Mouse (Mus musculus): ENCODE data around the gene Unc79. TPM values are rescaled to one million over a fixed set of nuclear protein-coding genes. Genes with fewer than 3 reads are reported as not detected.

Gene Unc79
- polyA plus RNA-seq, 1 experiment from 2014 or later: 3.4 TPM

- ATAC-seq (ENCODE audit: insufficient read depth, low FRiP score, low TSS enrichment) (no peak), DNase-seq (ENCODE audit: low spot score) (no peak)
- Histone ChIP-seq H3K4me3 (ENCODE audit: low read depth, low read length) (no peak overlapping the region), H3K36me3 (ENCODE audit: control insufficient read depth, insufficient read depth, low read length) (no peaks in the 10 kb centered on the region), H3K27ac (ENCODE audit: low read depth, low read length) (no peak overlapping the region), H3K4me2 (ENCODE audit: low read depth) (no peak overlapping the region), H3K27me3 (ENCODE audit: control insufficient read depth, insufficient read depth, low read length) (no peaks in the 10 kb centered on the region), H3K4me1 (ENCODE audit: control insufficient read depth, insufficient read depth, low read length) (peaks cover 2% of the 10 kb centered on the region; the same call in 1 of the 2 replicates), H3K9ac (ENCODE audit: low read length) (no peak overlapping the region), H3K9me3 (ENCODE audit: control insufficient read depth, low read length) (no peaks in the 10 kb centered on the region)
- 89% methylated on average over 2 of the region's 2 CpGs for WGBS
Observed at GRCm38 (mm10) chr12:103213591-103213990, 264.9 kb downstream of the Unc79 start.

GRCm38 (mm10) chr12:103214270-103214669 lies 265.6 kb downstream of the Unc79 start:
- Histone ChIP-seq H3K4me3 (ENCODE audit: low read depth, low read length) (no peak overlapping the region), H3K9ac (ENCODE audit: low read length) (no peak overlapping the region), H3K4me1 (ENCODE audit: control insufficient read depth, insufficient read depth, low read length) (peaks cover 2% of the 10 kb centered on the region; the same call in 1 of the 2 replicates), H3K27me3 (ENCODE audit: control insufficient read depth, insufficient read depth, low read length) (no peaks in the 10 kb centered on the region), H3K4me2 (ENCODE audit: low read depth) (no peak overlapping the region), H3K27ac (ENCODE audit: low read depth, low read length) (no peak overlapping the region), H3K9me3 (ENCODE audit: control insufficient read depth, low read length) (no peaks in the 10 kb centered on the region), H3K36me3 (ENCODE audit: control insufficient read depth, insufficient read depth, low read length) (no peaks in the 10 kb centered on the region)
- 72% methylated on average over 10 of the region's 10 CpGs for WGBS
- no peak for DNase-seq (ENCODE audit: low spot score)
- no peak for ATAC-seq (ENCODE audit: insufficient read depth, low FRiP score, low TSS enrichment)

GRCm38 (mm10) chr12:103214797-103215196 lies 266.1 kb downstream of the Unc79 start:
- H3K9ac ChIP-seq (ENCODE audit: low read length): no peak overlapping the region
- WGBS: 92% methylated on average over 2 of the region's 2 CpGs
- H3K4me3 ChIP-seq (ENCODE audit: low read depth, low read length): no peak overlapping the region
- no peaks in the 10 kb centered on the region for H3K27me3 ChIP-seq (ENCODE audit: control insufficient read depth, insufficient read depth, low read length)
- no peak overlapping the region for H3K4me2 ChIP-seq (ENCODE audit: low read depth)
- H3K27ac ChIP-seq (ENCODE audit: low read depth, low read length): no peak overlapping the region
- DNase-seq (ENCODE audit: low spot score): no peak
- H3K36me3 ChIP-seq (ENCODE audit: control insufficient read depth, insufficient read depth, low read length): no peaks in the 10 kb centered on the region
- peaks cover 2% of the 10 kb centered on the region; the same call in 1 of the 2 replicates for H3K4me1 ChIP-seq (ENCODE audit: control insufficient read depth, insufficient read depth, low read length)
- no peaks in the 10 kb centered on the region for H3K9me3 ChIP-seq (ENCODE audit: control insufficient read depth, low read length)
- ATAC-seq (ENCODE audit: insufficient read depth, low FRiP score, low TSS enrichment): no peak

GRCm38 (mm10) chr12:103215877-103216610 lies 267.4 kb downstream of the Unc79 start:
- ATAC-seq (ENCODE audit: insufficient read depth, low FRiP score, low TSS enrichment): no peak
- 69% methylated on average over 6 of the region's 6 CpGs for WGBS
- H3K4me1 ChIP-seq (ENCODE audit: control insufficient read depth, insufficient read depth, low read length): peaks cover 2% of the 10 kb centered on the region; the same call in 1 of the 2 replicates
- H3K27ac ChIP-seq (ENCODE audit: low read depth, low read length): no peak overlapping the region
- H3K4me3 ChIP-seq (ENCODE audit: low read depth, low read length): no peak overlapping the region
- H3K4me2 ChIP-seq (ENCODE audit: low read depth): no peak overlapping the region
- no peaks in the 10 kb centered on the region for H3K27me3 ChIP-seq (ENCODE audit: control insufficient read depth, insufficient read depth, low read length)
- H3K9ac ChIP-seq (ENCODE audit: low read length): no peak overlapping the region
- H3K36me3 ChIP-seq (ENCODE audit: control insufficient read depth, insufficient read depth, low read length): no peaks in the 10 kb centered on the region
- no peak for DNase-seq (ENCODE audit: low spot score)
- H3K9me3 ChIP-seq (ENCODE audit: control insufficient read depth, low read length): no peaks in the 10 kb centered on the region

- Histone ChIP-seq H3K4me1 (ENCODE audit: control insufficient read depth, insufficient read depth, low read length) (no peaks in the 10 kb centered on the region), H3K4me2 (ENCODE audit: low read depth) (no peak overlapping the region), H3K36me3 (ENCODE audit: control insufficient read depth, insufficient read depth, low read length) (no peaks in the 10 kb centered on the region), H3K27me3 (ENCODE audit: control insufficient read depth, insufficient read depth, low read length) (no peaks in the 10 kb centered on the region), H3K9me3 (ENCODE audit: control insufficient read depth, low read length) (no peaks in the 10 kb centered on the region), H3K27ac (ENCODE audit: low read depth, low read length) (no peak overlapping the region), H3K9ac (ENCODE audit: low read length) (no peak overlapping the region), H3K4me3 (ENCODE audit: low read depth, low read length) (no peak overlapping the region)
- DNase-seq (ENCODE audit: low spot score) (no peak), ATAC-seq (ENCODE audit: insufficient read depth, low FRiP score, low TSS enrichment) (no peak)
- 90% methylated on average over 9 of the region's 9 CpGs for WGBS
Observed at GRCm38 (mm10) chr12:103223671-103224070, 275.0 kb downstream of the Unc79 start.

GRCm38 (mm10) chr12:103226121-103226520 lies 277.5 kb downstream of the Unc79 start:
- no peaks in the 10 kb centered on the region for H3K27me3 ChIP-seq (ENCODE audit: control insufficient read depth, insufficient read depth, low read length)
- H3K4me2 ChIP-seq (ENCODE audit: low read depth): no peak overlapping the region
- no peak overlapping the region for H3K27ac ChIP-seq (ENCODE audit: low read depth, low read length)
- H3K4me3 ChIP-seq (ENCODE audit: low read depth, low read length): no peak overlapping the region
- DNase-seq (ENCODE audit: low spot score) (no peak), ATAC-seq (ENCODE audit: insufficient read depth, low FRiP score, low TSS enrichment) (no peak)
- H3K36me3 ChIP-seq (ENCODE audit: control insufficient read depth, insufficient read depth, low read length): no peaks in the 10 kb centered on the region
- no peaks in the 10 kb centered on the region for H3K4me1 ChIP-seq (ENCODE audit: control insufficient read depth, insufficient read depth, low read length)
- no peaks in the 10 kb centered on the region for H3K9me3 ChIP-seq (ENCODE audit: control insufficient read depth, low read length)
- no peak overlapping the region for H3K9ac ChIP-seq (ENCODE audit: low read length)
- WGBS: 91% methylated on average over 4 of the region's 4 CpGs

GRCm38 (mm10) chr12:103229058-103229457 lies 280.4 kb downstream of the Unc79 start:
- 93% methylated on average over 4 of the region's 4 CpGs for WGBS
- ATAC-seq (ENCODE audit: insufficient read depth, low FRiP score, low TSS enrichment): no peak
- DNase-seq (ENCODE audit: low spot score): no peak
- H3K9ac ChIP-seq (ENCODE audit: low read length): no peak overlapping the region
- no peaks in the 10 kb centered on the region for H3K4me1 ChIP-seq (ENCODE audit: control insufficient read depth, insufficient read depth, low read length)
- H3K27ac ChIP-seq (ENCODE audit: low read depth, low read length): no peak overlapping the region
- H3K4me3 ChIP-seq (ENCODE audit: low read depth, low read length): no peak overlapping the region
- no peaks in the 10 kb centered on the region for H3K9me3 ChIP-seq (ENCODE audit: control insufficient read depth, low read length)
- no peaks in the 10 kb centered on the region for H3K36me3 ChIP-seq (ENCODE audit: control insufficient read depth, insufficient read depth, low read length)
- no peaks in the 10 kb centered on the region for H3K27me3 ChIP-seq (ENCODE audit: control insufficient read depth, insufficient read depth, low read length)
- H3K4me2 ChIP-seq (ENCODE audit: low read depth): no peak overlapping the region

Small RNA genes lying within 50 kb of the gene (microRNA-seq; reads per million reads assigned to microRNA genes)
- not detected for gene Gm44324

Other genes starting within 250 kb of the Unc79 start
- gene Itpk1, start 243.9 kb upstream of the Unc79 start, polyA plus RNA-seq (2014; fragmentation: Nextera tagmentation; extraction: Ambion mirVana): 20.3 and 26.1 TPM in 2 replicates
- 44.8 and 46.0 TPM in 2 replicates for gene Moap1, start 205.2 kb upstream of the Unc79 start, polyA plus RNA-seq (2014; fragmentation: Nextera tagmentation; extraction: Ambion mirVana)
- gene Tmem251, start 205.1 kb upstream of the Unc79 start, polyA plus RNA-seq (2014; fragmentation: Nextera tagmentation; extraction: Ambion mirVana): 11.6 and 11.7 TPM in 2 replicates
- gene Gm28051, start 191.1 kb upstream of the Unc79 start, polyA plus RNA-seq (2014; fragmentation: Nextera tagmentation; extraction: Ambion mirVana): not detected in 2 replicates
- gene Gon7, start 191.1 kb upstream of the Unc79 start, polyA plus RNA-seq (2014; fragmentation: Nextera tagmentation; extraction: Ambion mirVana): 37.8 and 41.2 TPM in 2 replicates
- 68.4 and 69.4 TPM in 2 replicates for gene Ubr7, start 190.9 kb upstream of the Unc79 start, polyA plus RNA-seq (2014; fragmentation: Nextera tagmentation; extraction: Ambion mirVana)
- 32.8 and 33.4 TPM in 2 replicates for gene Gm20604, start 190.2 kb upstream of the Unc79 start, polyA plus RNA-seq (2014; fragmentation: Nextera tagmentation; extraction: Ambion mirVana)
- gene Btbd7, start 70.4 kb upstream of the Unc79 start, polyA plus RNA-seq (2014; fragmentation: Nextera tagmentation; extraction: Ambion mirVana): 20.1 and 20.2 TPM in 2 replicates
- gene Cox8c, start 49.5 kb upstream of the Unc79 start, polyA plus RNA-seq (2014; fragmentation: Nextera tagmentation; extraction: Ambion mirVana): not detected in 2 replicates

Data from neural tube, embryonic 11.5 days (tissue).